Mouse (Mus musculus) embryonic facial prominence, embryonic 12.5 days (tissue): ENCODE measurements around the gene Rraga. TPM values are rescaled to one million over a fixed set of nuclear protein-coding genes. Genes with fewer than 3 reads are reported as not detected.

Experiments
- ATAC-seq: fragments of 200-750 bp; cut with Nextera tagmentation; 2 replicates; pipeline ENCODE4 v1.8.0; 2017; ENCODE audit not compliant: insufficient number of reproducible peaks, insufficient read depth, low FRiP score, low TSS enrichment
- H3K27ac ChIP-seq: fragments of 300-500 bp; sonication (generic); 2 replicates; pipeline ENCODE4 v1.5.1; 2016; ENCODE audit warnings: mild to moderate bottlenecking
- H3K27me3 ChIP-seq: fragments of 300-500 bp; sonication (generic); 2 replicates; pipeline ENCODE4 v1.6.1; 2016; ENCODE audit warnings: mild to moderate bottlenecking, moderate library complexity
- H3K36me3 ChIP-seq: fragments of 300-500 bp; sonication (generic); 2 replicates; pipeline ENCODE4 v1.6.1; 2016; ENCODE audit warnings: mild to moderate bottlenecking
- H3K4me1 ChIP-seq: fragments of 300-500 bp; sonication (generic); 2 replicates; pipeline ENCODE4 v1.6.1; 2016
- H3K4me2 ChIP-seq: fragments of 300-500 bp; sonication (generic); replicated peaks from 2 replicates; pipeline ENCODE4 v1.6.1; 2016; ENCODE audit warnings: mild to moderate bottlenecking, moderate library complexity
- H3K4me3 ChIP-seq: fragments of 300-500 bp; sonication (generic); 2 replicates; pipeline ENCODE4 v1.5.1; 2016; ENCODE audit warnings: mild to moderate bottlenecking
- H3K9ac ChIP-seq: fragments of 300-500 bp; sonication (generic); 2 replicates; pipeline ENCODE4 v1.6.1; 2016; ENCODE audit warnings: mild to moderate bottlenecking, moderate library complexity
- H3K9me3 ChIP-seq: fragments of 300-500 bp; sonication (generic); 2 replicates; pipeline ENCODE4 v1.6.1; 2016; ENCODE audit warnings: mild to moderate bottlenecking, moderate library complexity
- WGBS: fragments of 180-500 bp; shearing (Covaris S2); methylation state at CpG from one replicate; pipeline ENCODE4 v1.1.7; 2016; 5-methylcytosine and 5-hydroxymethylcytosine counted together
- polyA plus RNA-seq: library from polyadenylated mRNA; unstranded; fragments of >200 nt; fragmentation: Nextera tagmentation; extraction: Ambion mirVana; gene quantifications from 2 replicates; pipeline ENCODE4 v1.2.1, GENCODE M21; 2016

Rraga gene
- 66.4 and 71.8 TPM in 2 replicates for polyA plus RNA-seq

DNA sequence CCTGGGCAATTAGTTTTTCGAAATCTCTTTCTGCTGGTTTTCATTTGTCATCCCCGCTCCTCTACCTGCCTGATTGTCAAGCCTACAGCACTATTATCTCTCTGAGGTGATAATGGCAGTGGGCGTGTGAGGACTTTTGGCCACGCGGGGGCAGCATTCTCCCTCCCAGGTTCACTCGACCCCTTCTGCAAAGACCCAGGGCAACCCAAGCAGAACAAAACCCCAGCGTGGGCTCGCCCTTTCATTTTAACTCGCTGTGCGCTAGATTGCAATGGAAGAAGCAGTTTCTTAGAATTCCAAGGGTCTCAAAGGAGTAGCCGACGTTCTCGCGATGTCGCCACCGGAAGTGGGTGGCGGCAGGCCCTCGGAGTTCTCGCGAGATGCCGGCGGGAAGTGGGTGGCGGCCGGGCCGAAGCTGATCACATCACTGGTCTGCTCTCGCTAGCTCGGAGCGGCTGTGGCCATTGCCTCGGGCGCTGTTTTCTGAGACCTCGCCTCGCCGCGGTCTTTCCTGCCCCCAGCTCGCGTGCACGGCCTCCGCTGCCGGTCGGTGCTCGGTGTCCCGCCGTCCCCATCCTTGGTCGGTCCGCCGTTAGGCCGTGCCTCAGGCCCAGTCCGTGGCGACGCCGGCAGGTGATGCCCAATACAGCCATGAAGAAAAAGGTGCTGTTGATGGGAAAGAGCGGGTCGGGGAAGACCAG lies at the start of gene Rraga:
Gene Rraga (plus strand): TSS at position 386 of the 701 bp plus-strand sequence.
- peak within 1 kb of the TSS; percentile 84 for H3K4me3 ChIP-seq
- peak; percentile 92 for ATAC-seq
- WGBS: under 1% methylated on average over 53 of the region's 53 CpGs

DNA sequence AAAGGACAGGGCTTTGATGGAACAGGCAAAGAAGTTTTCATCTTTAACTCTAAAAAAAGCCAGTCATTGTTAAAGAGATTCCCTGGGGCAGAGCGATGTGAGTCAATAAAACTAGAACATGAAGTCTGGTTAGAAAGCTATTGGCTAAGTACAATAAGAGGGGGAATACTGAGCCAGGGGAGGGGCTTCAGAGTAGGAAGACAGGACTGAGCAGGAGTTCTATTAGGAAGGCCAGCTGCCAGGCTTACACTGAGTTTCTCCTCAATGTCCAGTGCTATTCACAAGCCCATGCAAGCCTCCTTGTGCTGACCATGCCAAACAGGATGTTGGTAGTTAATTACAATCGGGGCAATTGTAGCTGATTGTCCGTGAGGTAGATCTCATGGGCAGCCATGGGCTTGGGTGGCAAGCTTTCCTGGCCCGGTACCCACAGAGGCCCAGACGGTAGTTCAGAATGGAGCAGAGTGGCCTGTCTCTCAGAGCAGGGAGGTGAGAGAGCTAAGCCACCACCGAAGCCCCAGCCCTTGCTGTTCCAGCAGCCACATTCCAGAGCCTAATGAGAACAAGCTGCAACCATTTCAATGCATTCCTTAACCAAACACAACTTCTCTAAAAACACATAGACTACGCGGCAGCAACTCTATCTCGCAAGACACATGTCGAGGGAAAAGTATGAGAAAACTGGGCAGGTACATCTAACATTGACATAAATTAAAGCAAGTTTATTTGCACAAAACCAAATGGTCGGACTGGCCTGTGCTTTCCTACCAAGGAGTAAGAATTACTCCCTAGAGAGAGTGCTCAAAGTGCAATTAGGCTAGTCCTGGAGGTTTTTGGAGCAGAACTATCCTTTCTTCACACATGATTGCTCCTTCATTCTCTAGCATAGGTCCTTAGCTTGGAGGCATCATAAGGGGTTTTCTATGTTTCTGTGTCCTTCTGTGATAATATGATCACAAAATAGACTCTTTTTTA lies 48.0 kb upstream of the Rraga start:
- Histone ChIP-seq H3K27ac (peak overlapping the region; percentile 83), H3K4me3 (no peak overlapping the region), H3K4me1 (peaks cover 16% of the 10 kb centered on the region), H3K9ac (no peak overlapping the region), H3K36me3 (no peaks in the 10 kb centered on the region), H3K9me3 (no peaks in the 10 kb centered on the region), H3K27me3 (no peaks in the 10 kb centered on the region), H3K4me2 (no peak overlapping the region)
- ATAC-seq: peak; percentile 80
- 20% methylated on average over 11 of the region's 11 CpGs for WGBS

More for the DNA sequence above, at the start of gene Rraga:
- H3K27ac ChIP-seq: peak within 1 kb of the TSS; percentile 98
- H3K4me2 ChIP-seq: peak within 1 kb of the TSS; percentile 88
- H3K4me1 ChIP-seq: peaks cover 13% of the 10 kb centered on the region
- H3K27me3 ChIP-seq: no peaks in the 10 kb centered on the region
- no peaks in the 10 kb centered on the region for H3K9me3 ChIP-seq
- H3K36me3 ChIP-seq: 0 out of 2 replicates have a peak, but pooled peaks cover 5% of the 10 kb centered on the region
- peak within 1 kb of the TSS; percentile 94 for H3K9ac ChIP-seq

DNA sequence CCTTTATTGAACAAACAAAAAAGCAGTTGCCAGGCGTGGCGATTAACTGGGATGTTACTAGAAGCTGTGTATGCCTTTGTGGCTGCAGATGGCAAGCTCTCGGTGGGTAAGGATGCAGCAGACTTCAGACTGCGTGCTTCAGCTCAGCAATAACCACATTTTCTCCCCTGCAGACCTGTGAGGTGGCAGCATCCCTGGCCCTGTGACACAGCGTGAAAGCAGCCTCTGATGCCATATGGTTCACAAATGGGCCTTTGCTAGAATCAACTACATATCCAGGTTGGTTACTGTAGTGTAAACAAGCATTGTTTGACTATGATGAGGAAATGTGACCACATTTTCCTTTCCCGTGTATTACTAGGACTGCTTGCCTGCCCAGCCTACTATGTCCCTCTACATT lies 46.3 kb upstream of the Rraga start:
- H3K4me1 ChIP-seq: peaks cover 16% of the 10 kb centered on the region
- H3K4me2 ChIP-seq: no peak overlapping the region
- no peak for ATAC-seq
- no peaks in the 10 kb centered on the region for H3K36me3 ChIP-seq
- H3K9ac ChIP-seq: no peak overlapping the region
- no peak overlapping the region for H3K27ac ChIP-seq
- no peaks in the 10 kb centered on the region for H3K9me3 ChIP-seq
- H3K27me3 ChIP-seq: no peaks in the 10 kb centered on the region
- WGBS: 65% methylated on average over 6 of the region's 6 CpGs
- no peak overlapping the region for H3K4me3 ChIP-seq

DNA sequence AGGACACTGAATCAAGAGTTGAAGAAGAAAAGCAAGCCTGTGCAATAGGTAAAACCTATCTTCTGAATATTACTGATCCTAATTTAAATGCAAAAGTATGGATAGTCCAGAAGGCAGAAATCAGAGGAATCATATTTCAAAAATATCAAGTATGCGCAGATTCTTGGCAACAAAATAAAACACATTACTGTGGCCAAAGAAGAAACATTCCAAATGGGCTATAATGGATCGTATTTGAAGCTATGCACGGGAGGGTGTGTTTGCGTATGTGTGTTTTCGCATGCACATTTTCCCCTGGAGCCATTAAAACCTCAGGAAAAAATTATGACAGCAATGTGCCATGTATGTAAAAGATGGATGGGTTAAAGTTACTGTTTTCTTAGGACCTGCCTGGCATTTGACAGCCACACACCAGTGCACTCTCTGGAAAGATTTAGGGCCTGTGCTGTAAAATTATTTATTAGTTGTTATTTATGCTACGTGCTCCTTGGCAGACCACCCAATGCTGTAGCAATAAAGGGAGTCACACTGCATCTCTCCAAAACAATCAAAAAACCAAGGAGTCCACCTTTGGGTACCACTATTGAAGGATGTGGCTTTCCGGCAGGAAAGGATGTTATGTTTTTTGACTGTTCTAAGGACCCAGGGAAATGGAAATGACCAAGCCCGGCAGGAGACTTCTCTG lies 41.9 kb upstream of the Rraga start:
- H3K27me3 ChIP-seq: no peaks in the 10 kb centered on the region
- no peaks in the 10 kb centered on the region for H3K9me3 ChIP-seq
- no peak overlapping the region for H3K4me2 ChIP-seq
- no peak for ATAC-seq
- WGBS: 66% methylated on average over 8 of the region's 8 CpGs
- H3K36me3 ChIP-seq: no peaks in the 10 kb centered on the region
- no peak overlapping the region for H3K9ac ChIP-seq
- no peak overlapping the region for H3K27ac ChIP-seq
- H3K4me3 ChIP-seq: no peak overlapping the region
- H3K4me1 ChIP-seq: no peaks in the 10 kb centered on the region

DNA sequence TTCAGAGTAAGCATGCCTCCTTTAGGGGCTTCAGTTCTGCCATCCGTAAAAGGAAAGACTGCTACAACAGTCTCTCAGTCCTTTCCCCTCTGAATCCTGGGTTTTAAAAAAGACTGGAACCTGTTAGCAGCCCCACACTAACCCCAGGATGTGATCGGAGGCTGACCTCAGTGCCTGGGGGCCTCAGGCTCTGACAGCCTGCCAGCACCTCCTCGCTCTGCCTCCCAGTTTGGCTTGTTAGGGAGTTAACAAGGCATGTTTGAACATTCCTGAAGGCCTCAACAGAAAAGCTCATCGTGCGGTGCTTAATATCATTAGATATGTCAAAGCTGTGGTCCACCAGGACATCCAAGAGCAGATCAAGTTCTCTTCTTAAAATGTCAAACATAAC lies 41.4 kb upstream of the Rraga start:
- Histone ChIP-seq H3K4me2 (no peak overlapping the region), H3K27ac (no peak overlapping the region), H3K36me3 (no peaks in the 10 kb centered on the region), H3K9me3 (no peaks in the 10 kb centered on the region), H3K9ac (no peak overlapping the region), H3K4me1 (no peaks in the 10 kb centered on the region), H3K27me3 (no peaks in the 10 kb centered on the region), H3K4me3 (no peak overlapping the region)
- WGBS: 31% methylated on average over 5 of the region's 5 CpGs
- ATAC-seq: no peak

DNA sequence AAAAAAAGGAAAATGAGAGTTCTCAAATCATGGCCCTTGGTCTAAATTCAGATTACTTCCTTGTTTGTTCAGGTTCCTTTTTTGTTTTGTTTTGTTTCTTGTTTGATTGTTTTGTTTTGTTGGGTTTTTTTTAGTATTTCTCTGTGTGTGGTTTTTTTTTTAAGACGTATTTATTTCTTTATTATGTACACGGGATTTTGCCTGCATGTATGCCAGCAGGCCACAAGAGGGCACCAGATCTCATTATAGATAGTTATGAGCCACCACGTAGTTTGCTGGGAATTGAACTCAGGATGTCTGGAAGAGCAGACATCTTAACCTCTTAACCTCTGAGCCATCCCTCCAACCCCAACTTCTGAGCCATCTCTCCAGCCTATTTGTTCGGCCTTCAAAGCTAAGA lies 37.5 kb upstream of the Rraga start:
- H3K9me3 ChIP-seq: no peaks in the 10 kb centered on the region
- no peak overlapping the region for H3K4me2 ChIP-seq
- H3K4me1 ChIP-seq: no peaks in the 10 kb centered on the region
- WGBS: 49% methylated on average over 4 of the region's 4 CpGs
- no peaks in the 10 kb centered on the region for H3K36me3 ChIP-seq
- no peak overlapping the region for H3K9ac ChIP-seq
- no peak for ATAC-seq
- no peak overlapping the region for H3K27ac ChIP-seq
- no peaks in the 10 kb centered on the region for H3K27me3 ChIP-seq
- no peak overlapping the region for H3K4me3 ChIP-seq

DNA sequence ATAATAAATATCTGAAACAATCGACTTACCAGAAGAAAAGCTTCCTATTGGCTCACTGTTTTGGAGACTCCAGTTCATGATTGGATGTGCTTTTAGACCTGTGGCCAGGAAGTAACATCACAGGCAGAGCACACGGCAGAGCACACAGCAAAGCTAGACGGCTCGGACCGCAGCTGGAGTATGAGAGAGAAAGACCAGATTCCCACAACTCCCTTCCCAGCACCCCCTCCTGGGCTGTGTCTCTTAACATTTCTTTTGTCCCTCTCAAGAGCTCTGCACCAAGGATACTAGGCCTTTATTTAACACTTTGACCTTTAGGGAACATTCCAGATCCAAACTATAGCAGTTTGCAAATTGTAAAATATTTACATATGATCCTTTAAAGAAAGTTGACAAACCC lies 36.5 kb upstream of the Rraga start:
- H3K4me2 ChIP-seq: no peak overlapping the region
- no peaks in the 10 kb centered on the region for H3K4me1 ChIP-seq
- H3K27me3 ChIP-seq: no peaks in the 10 kb centered on the region
- ATAC-seq: no peak
- H3K9ac ChIP-seq: no peak overlapping the region
- no peaks in the 10 kb centered on the region for H3K36me3 ChIP-seq
- no peak overlapping the region for H3K27ac ChIP-seq
- WGBS: 92% methylated on average over 5 of the region's 5 CpGs
- H3K4me3 ChIP-seq: no peak overlapping the region
- H3K9me3 ChIP-seq: no peaks in the 10 kb centered on the region

DNA sequence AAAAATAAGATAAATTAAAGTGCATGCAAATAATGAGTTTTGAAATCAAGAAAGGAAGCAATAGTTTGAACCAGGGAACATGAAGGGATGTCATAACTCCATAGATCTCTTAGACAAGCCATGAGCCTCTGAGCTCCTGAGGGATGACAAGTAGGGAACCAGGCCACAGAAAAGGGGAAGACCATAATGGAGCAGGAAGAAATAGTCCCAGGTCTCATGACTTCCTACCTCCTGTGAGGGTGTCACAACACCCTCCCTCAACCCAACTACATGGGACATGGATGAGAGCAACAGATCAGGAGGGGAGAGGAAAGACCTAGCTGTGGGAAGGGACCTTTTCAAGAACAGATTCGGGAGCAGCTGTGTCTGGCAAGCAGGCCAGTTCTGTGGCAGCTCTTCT lies 33.9 kb upstream of the Rraga start:
- no peak overlapping the region for H3K4me3 ChIP-seq
- H3K27ac ChIP-seq: no peak overlapping the region
- peaks cover 4% of the 10 kb centered on the region; the same call in 1 of the 2 replicates for H3K4me1 ChIP-seq
- WGBS: 88% methylated on average over 1 of the region's 1 CpGs
- H3K9me3 ChIP-seq: no peaks in the 10 kb centered on the region
- H3K27me3 ChIP-seq: no peaks in the 10 kb centered on the region
- H3K36me3 ChIP-seq: no peaks in the 10 kb centered on the region
- H3K9ac ChIP-seq: no peak overlapping the region
- ATAC-seq: no peak
- H3K4me2 ChIP-seq: no peak overlapping the region

DNA sequence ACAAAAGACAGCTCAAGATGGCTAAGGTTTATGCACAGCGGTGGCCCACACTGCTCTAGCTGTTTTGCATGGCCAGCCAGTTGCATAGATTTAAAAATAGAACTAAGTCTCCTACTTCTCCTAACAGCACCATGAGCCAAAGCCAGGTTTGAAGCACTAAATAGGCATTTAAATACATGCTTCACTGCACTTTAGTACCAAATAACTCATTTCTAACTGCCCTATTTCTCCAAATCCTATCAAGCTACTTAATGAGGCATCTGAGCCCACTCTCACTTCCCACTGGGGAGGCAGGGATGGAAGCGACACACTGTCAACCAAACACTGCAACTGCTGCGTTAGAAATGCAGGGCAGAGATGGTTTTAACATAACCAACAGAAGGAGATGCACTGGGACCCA lies 31.5 kb upstream of the Rraga start:
- H3K4me1 ChIP-seq: peaks cover 4% of the 10 kb centered on the region; the same call in 1 of the 2 replicates
- no peak overlapping the region for H3K27ac ChIP-seq
- H3K27me3 ChIP-seq: no peaks in the 10 kb centered on the region
- no peak overlapping the region for H3K9ac ChIP-seq
- WGBS: 80% methylated on average over 3 of the region's 3 CpGs
- H3K4me3 ChIP-seq: no peak overlapping the region
- H3K9me3 ChIP-seq: no peaks in the 10 kb centered on the region
- no peak overlapping the region for H3K4me2 ChIP-seq
- H3K36me3 ChIP-seq: no peaks in the 10 kb centered on the region
- no peak for ATAC-seq

DNA sequence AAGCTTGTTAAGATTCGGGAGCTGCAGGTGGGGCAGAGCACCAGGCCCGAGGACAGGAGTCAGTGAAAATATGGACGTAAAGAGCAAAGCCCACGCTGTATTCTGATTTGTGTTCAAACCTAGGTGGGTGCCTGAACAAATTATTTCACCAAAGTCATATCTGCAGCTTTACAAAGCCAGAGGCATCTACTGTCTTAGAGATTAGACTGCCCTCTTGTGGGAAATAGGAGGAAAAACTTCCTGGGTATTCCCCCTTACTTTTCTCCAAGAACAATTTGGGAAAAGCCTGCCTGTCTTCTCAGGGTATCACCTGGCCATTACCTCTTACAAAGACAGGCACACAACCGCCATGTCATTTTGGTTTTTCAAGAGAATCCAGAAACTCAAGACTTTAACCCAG lies 29.9 kb upstream of the Rraga start:
- Histone ChIP-seq H3K36me3 (no peaks in the 10 kb centered on the region), H3K9me3 (no peaks in the 10 kb centered on the region), H3K4me2 (no peak overlapping the region), H3K27ac (no peak overlapping the region), H3K27me3 (no peaks in the 10 kb centered on the region), H3K4me3 (no peak overlapping the region), H3K4me1 (peaks cover 4% of the 10 kb centered on the region; the same call in 1 of the 2 replicates), H3K9ac (no peak overlapping the region)
- no peak for ATAC-seq
- 49% methylated on average over 5 of the region's 5 CpGs for WGBS

DNA sequence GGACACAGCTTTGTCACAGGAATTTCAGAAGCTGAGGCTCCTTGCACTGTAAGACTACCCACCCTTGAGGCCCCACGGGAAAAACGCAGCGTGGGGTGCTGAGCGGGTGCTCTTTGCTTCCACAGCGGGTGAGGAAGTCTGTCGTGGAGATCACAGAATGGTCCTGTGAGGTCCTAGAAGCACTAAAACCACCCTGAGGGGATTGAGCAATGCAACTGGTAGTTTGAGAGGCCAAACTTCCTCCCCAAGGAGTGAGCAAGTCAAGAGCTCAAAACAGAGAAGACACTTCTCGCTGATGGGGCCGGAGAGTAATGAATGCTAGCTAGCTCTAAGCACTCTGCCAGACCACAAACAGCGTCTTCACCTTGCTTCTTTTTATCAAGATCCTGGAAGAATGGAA lies 27.1 kb upstream of the Rraga start:
- no peak overlapping the region for H3K27ac ChIP-seq
- no peak overlapping the region for H3K4me2 ChIP-seq
- 80% methylated on average over 9 of the region's 9 CpGs for WGBS
- peaks cover 4% of the 10 kb centered on the region; the same call in 1 of the 2 replicates for H3K4me1 ChIP-seq
- no peaks in the 10 kb centered on the region for H3K9me3 ChIP-seq
- H3K4me3 ChIP-seq: no peak overlapping the region
- no peaks in the 10 kb centered on the region for H3K27me3 ChIP-seq
- H3K36me3 ChIP-seq: no peaks in the 10 kb centered on the region
- no peak overlapping the region for H3K9ac ChIP-seq
- no peak for ATAC-seq
